Mouse (Mus musculus): ENCODE results near the gene Gm5136.

DNA sequence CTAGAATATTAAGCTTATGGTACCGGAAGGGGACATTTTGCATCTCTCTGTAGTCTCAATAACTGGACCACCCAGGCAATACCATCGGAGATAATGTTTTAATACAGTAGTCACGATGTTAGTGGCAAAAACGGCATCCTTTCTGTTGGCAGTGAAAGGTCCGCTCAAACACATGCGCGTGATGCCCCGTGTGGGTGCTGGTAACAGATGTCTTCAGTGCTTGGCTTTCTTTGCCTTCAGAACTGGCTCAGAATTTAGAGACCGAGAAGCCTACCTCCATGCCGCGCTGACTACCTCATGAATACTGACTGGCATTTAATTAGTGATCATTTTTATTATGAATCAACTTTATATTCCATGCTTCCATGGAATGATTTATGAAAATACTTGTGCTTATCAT lies 44.9 kb downstream of the Gm5136 start:
- no peak for TF ChIP-seq POLR2A (IDR thresholded peaks at IDR 0.05; ENCODE audit: borderline replicate concordance, extremely low read depth, low read depth, low read length)
- TF ChIP-seq CTCF (IDR thresholded peaks at IDR 0.05; ENCODE audit: insufficient read depth, low read length): no peak
